Mouse (Mus musculus): ENCODE results near the gene Cela3a.

- TF ChIP-seq CTCF (IDR thresholded peaks at IDR 0.05; ENCODE audit: extremely low read depth, insufficient read depth, low read length): no peak
- TF ChIP-seq POLR2A (IDR thresholded peaks at IDR 0.05; ENCODE audit: extremely low read depth, insufficient read depth, low read length): no peak
Observed at GRCm38 (mm10) chr4:137447363-137448196, 38.0 kb upstream of the Cela3a start.
